Mouse (Mus musculus): ENCODE measurements around the gene Capn2. TPM values are rescaled to one million over a fixed set of nuclear protein-coding genes. Genes with fewer than 3 reads are reported as not detected.
A peak's percentile ranks its signal among the peaks of the same experiment; 100 is the strongest.

Capn2 gene
- polyA plus RNA-seq, 1 experiment from 2014 or later: 93.9 TPM

- 71% methylated on average over 7 of the region's 7 CpGs for WGBS
- H3K9ac ChIP-seq (ENCODE audit: low read depth, low read length): no peak overlapping the region
- H3K4me2 ChIP-seq (ENCODE audit: low read length): no peak overlapping the region
- H3K9me3 ChIP-seq (ENCODE audit: control insufficient read depth, low read length): no peaks in the 10 kb centered on the region
- peaks cover 12% of the 10 kb centered on the region for H3K36me3 ChIP-seq (ENCODE audit: control insufficient read depth, insufficient read depth, low read length)
- no peaks in the 10 kb centered on the region for H3K27me3 ChIP-seq (replicated peaks; ENCODE audit: control insufficient read depth, insufficient read depth, low read length)
- 0 out of 2 replicates have a peak overlapping the region, but pooled peaks have one; percentile 10 for H3K27ac ChIP-seq (ENCODE audit: low read depth, low read length)
- ATAC-seq: no peak
- H3K4me3 ChIP-seq (ENCODE audit: low read length): no peak overlapping the region
- peaks cover 8% of the 10 kb centered on the region for H3K4me1 ChIP-seq (ENCODE audit: control insufficient read depth, insufficient read depth, low read depth, low read length)
These were observed 11.0 kb downstream of the Capn2 start for GRCm38 (mm10) chr1:182506229-182506986.

GRCm38 (mm10) chr1:182505291-182505690 is 12.1 kb downstream of the Capn2 start:
- H3K4me2 ChIP-seq (ENCODE audit: low read length): no peak overlapping the region
- no peaks in the 10 kb centered on the region for H3K27me3 ChIP-seq (replicated peaks; ENCODE audit: control insufficient read depth, insufficient read depth, low read length)
- no peak overlapping the region for H3K27ac ChIP-seq (ENCODE audit: low read depth, low read length)
- ATAC-seq: no peak
- 88% methylated on average over 3 of the region's 3 CpGs for WGBS
- peaks cover 7% of the 10 kb centered on the region for H3K36me3 ChIP-seq (ENCODE audit: control insufficient read depth, insufficient read depth, low read length)
- no peak overlapping the region for H3K9ac ChIP-seq (ENCODE audit: low read depth, low read length)
- peaks cover 8% of the 10 kb centered on the region for H3K4me1 ChIP-seq (ENCODE audit: control insufficient read depth, insufficient read depth, low read depth, low read length)
- H3K4me3 ChIP-seq (ENCODE audit: low read length): no peak overlapping the region
- no peaks in the 10 kb centered on the region for H3K9me3 ChIP-seq (ENCODE audit: control insufficient read depth, low read length)

GRCm38 (mm10) chr1:182504223-182504622 is 13.2 kb downstream of the Capn2 start:
- Histone ChIP-seq H3K4me3 (ENCODE audit: low read length) (no peak overlapping the region), H3K27ac (ENCODE audit: low read depth, low read length) (no peak overlapping the region), H3K4me2 (ENCODE audit: low read length) (no peak overlapping the region), H3K4me1 (ENCODE audit: control insufficient read depth, insufficient read depth, low read depth, low read length) (peaks cover 8% of the 10 kb centered on the region), H3K9me3 (ENCODE audit: control insufficient read depth, low read length) (no peaks in the 10 kb centered on the region), H3K36me3 (ENCODE audit: control insufficient read depth, insufficient read depth, low read length) (peaks cover 2% of the 10 kb centered on the region; the same call in 1 of the 2 replicates), H3K9ac (ENCODE audit: low read depth, low read length) (no peak overlapping the region), H3K27me3 (replicated peaks; ENCODE audit: control insufficient read depth, insufficient read depth, low read length) (no peaks in the 10 kb centered on the region)
- WGBS: 6% methylated on average over 4 of the region's 4 CpGs
- ATAC-seq: 0 out of 2 replicates have a peak, but pooled peaks have one; percentile 21

- H3K4me1 ChIP-seq (ENCODE audit: control insufficient read depth, insufficient read depth, low read depth, low read length): peaks cover 8% of the 10 kb centered on the region
- H3K4me2 ChIP-seq (ENCODE audit: low read length): no peak overlapping the region
- H3K4me3 ChIP-seq (ENCODE audit: low read length): no peak overlapping the region
- no peaks in the 10 kb centered on the region for H3K9me3 ChIP-seq (ENCODE audit: control insufficient read depth, low read length)
- H3K27me3 ChIP-seq (replicated peaks; ENCODE audit: control insufficient read depth, insufficient read depth, low read length): no peaks in the 10 kb centered on the region
- WGBS: 90% methylated on average over 13 of the region's 13 CpGs
- H3K9ac ChIP-seq (ENCODE audit: low read depth, low read length): no peak overlapping the region
- ATAC-seq: no peak
- H3K36me3 ChIP-seq (ENCODE audit: control insufficient read depth, insufficient read depth, low read length): no peaks in the 10 kb centered on the region
- no peak overlapping the region for H3K27ac ChIP-seq (ENCODE audit: low read depth, low read length)
These were observed 14.1 kb downstream of the Capn2 start for GRCm38 (mm10) chr1:182503206-182503900.

- no peaks in the 10 kb centered on the region for H3K27me3 ChIP-seq (replicated peaks; ENCODE audit: control insufficient read depth, insufficient read depth, low read length)
- WGBS: 84% methylated on average over 7 of the region's 7 CpGs
- no peak overlapping the region for H3K4me3 ChIP-seq (ENCODE audit: low read length)
- H3K4me1 ChIP-seq (ENCODE audit: control insufficient read depth, insufficient read depth, low read depth, low read length): peaks cover 8% of the 10 kb centered on the region
- no peaks in the 10 kb centered on the region for H3K36me3 ChIP-seq (ENCODE audit: control insufficient read depth, insufficient read depth, low read length)
- no peak; the same call in 1 of the 2 replicates for ATAC-seq
- no peak overlapping the region for H3K4me2 ChIP-seq (ENCODE audit: low read length)
- no peak overlapping the region for H3K9ac ChIP-seq (ENCODE audit: low read depth, low read length)
- no peaks in the 10 kb centered on the region for H3K9me3 ChIP-seq (ENCODE audit: control insufficient read depth, low read length)
- no peak overlapping the region for H3K27ac ChIP-seq (ENCODE audit: low read depth, low read length)
These were observed 14.8 kb downstream of the Capn2 start for GRCm38 (mm10) chr1:182502491-182503050.

- peaks cover 8% of the 10 kb centered on the region for H3K4me1 ChIP-seq (ENCODE audit: control insufficient read depth, insufficient read depth, low read depth, low read length)
- no peak for ATAC-seq
- H3K27ac ChIP-seq (ENCODE audit: low read depth, low read length): no peak overlapping the region
- 84% methylated on average over 7 of the region's 7 CpGs for WGBS
- H3K4me3 ChIP-seq (ENCODE audit: low read length): no peak overlapping the region
- H3K36me3 ChIP-seq (ENCODE audit: control insufficient read depth, insufficient read depth, low read length): no peaks in the 10 kb centered on the region
- H3K27me3 ChIP-seq (replicated peaks; ENCODE audit: control insufficient read depth, insufficient read depth, low read length): no peaks in the 10 kb centered on the region
- no peaks in the 10 kb centered on the region for H3K9me3 ChIP-seq (ENCODE audit: control insufficient read depth, low read length)
- H3K4me2 ChIP-seq (ENCODE audit: low read length): no peak overlapping the region
- no peak overlapping the region for H3K9ac ChIP-seq (ENCODE audit: low read depth, low read length)
These were observed 15.5 kb downstream of the Capn2 start for GRCm38 (mm10) chr1:182501815-182502405.

- H3K27me3 ChIP-seq (replicated peaks; ENCODE audit: control insufficient read depth, insufficient read depth, low read length): no peaks in the 10 kb centered on the region
- no peak overlapping the region for H3K4me2 ChIP-seq (ENCODE audit: low read length)
- no peak for ATAC-seq
- H3K4me3 ChIP-seq (ENCODE audit: low read length): no peak overlapping the region
- no peaks in the 10 kb centered on the region for H3K9me3 ChIP-seq (ENCODE audit: control insufficient read depth, low read length)
- no peak overlapping the region for H3K9ac ChIP-seq (ENCODE audit: low read depth, low read length)
- WGBS: 83% methylated on average over 4 of the region's 4 CpGs
- peaks cover 8% of the 10 kb centered on the region for H3K4me1 ChIP-seq (ENCODE audit: control insufficient read depth, insufficient read depth, low read depth, low read length)
- H3K27ac ChIP-seq (ENCODE audit: low read depth, low read length): no peak overlapping the region
- H3K36me3 ChIP-seq (ENCODE audit: control insufficient read depth, insufficient read depth, low read length): no peaks in the 10 kb centered on the region
These were observed 16.6 kb downstream of the Capn2 start for GRCm38 (mm10) chr1:182500843-182501242.

- WGBS: 67% methylated on average over 4 of the region's 4 CpGs
- no peak overlapping the region for H3K4me2 ChIP-seq (ENCODE audit: low read length)
- no peaks in the 10 kb centered on the region for H3K9me3 ChIP-seq (ENCODE audit: control insufficient read depth, low read length)
- no peaks in the 10 kb centered on the region for H3K36me3 ChIP-seq (ENCODE audit: control insufficient read depth, insufficient read depth, low read length)
- H3K27ac ChIP-seq (ENCODE audit: low read depth, low read length): no peak overlapping the region
- H3K4me3 ChIP-seq (ENCODE audit: low read length): no peak overlapping the region
- no peaks in the 10 kb centered on the region for H3K27me3 ChIP-seq (replicated peaks; ENCODE audit: control insufficient read depth, insufficient read depth, low read length)
- peaks cover 8% of the 10 kb centered on the region for H3K4me1 ChIP-seq (ENCODE audit: control insufficient read depth, insufficient read depth, low read depth, low read length)
- no peak overlapping the region for H3K9ac ChIP-seq (ENCODE audit: low read depth, low read length)
- no peak for ATAC-seq
These were observed 17.2 kb downstream of the Capn2 start for GRCm38 (mm10) chr1:182500224-182500623.

Data from hindbrain, embryonic 16.5 days (tissue).